ENCODE assay signal across 10 mouse cellular contexts in the genomic region with DNA sequence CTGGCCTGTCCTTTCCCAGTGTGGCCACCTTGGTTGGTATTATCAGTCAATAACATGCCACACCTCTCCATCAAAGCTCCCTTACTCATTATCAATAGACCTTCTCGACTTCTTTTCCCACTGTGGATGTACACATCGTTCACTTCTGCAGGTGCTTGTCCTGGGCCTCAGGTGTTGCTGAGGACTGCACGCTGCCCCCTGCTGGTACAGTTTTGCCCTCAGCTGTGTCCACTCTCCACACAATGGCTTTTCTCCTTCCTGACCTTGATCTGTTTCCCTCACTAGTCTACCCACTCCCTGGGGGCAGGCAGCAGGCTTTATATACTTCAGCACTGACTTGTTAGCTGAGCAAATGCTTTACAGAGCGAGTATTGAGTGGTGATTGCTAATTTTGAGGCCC. TPM values are rescaled to one million over a fixed set of nuclear protein-coding genes. Genes with fewer than 3 reads are reported as not detected.
A peak's percentile ranks its signal among the peaks of the same experiment; 100 is the strongest.
DNase-seq lines count a peak whose midpoint lies in the region; ATAC-seq and TF ChIP-seq lines count a peak whose summit lies in the region.
"Had no signal": no experiment of that assay in that cellular context is flagged by ENCODE, and none has a peak within 500 bp of the region (broad histone marks: within the 10 kb centered on the region; RNA-seq: fewer than 3 reads in every experiment).

No protein-coding gene starts in this region.

- no peak overlapping the region for H3K4me2 ChIP-seq in kidney, embryonic 15.5 days
- no peak overlapping the region for H3K4me2 ChIP-seq in embryonic facial prominence, embryonic 11.5 days (ENCODE audit: low read depth, low read length)

- no peak overlapping the region for H3K27ac ChIP-seq in kidney, adult 2 months (ENCODE audit: insufficient read depth, low read depth, low read length)
- no peak overlapping the region for H3K27ac ChIP-seq in kidney, embryonic 15.5 days
- no peak overlapping the region for H3K27ac ChIP-seq in embryonic facial prominence, embryonic 11.5 days (replicated peaks; ENCODE audit: low read depth, low read length)
- no peak overlapping the region for H3K27ac ChIP-seq in midbrain, embryonic 10.5 days (replicated peaks)

- ATAC-seq in kidney, embryonic 15.5 days (replicated peaks; ENCODE audit: low FRiP score) = no peak
- no peak for ATAC-seq in Patski
- no peak for ATAC-seq in embryonic facial prominence, embryonic 11.5 days (replicated peaks; ENCODE audit: insufficient number of reproducible peaks, low FRiP score, low TSS enrichment, low read depth)
- peak; percentile 33; the same call in 1 of the 2 replicates for ATAC-seq in neutrophil, adult 5-6 weeks (ENCODE audit: extremely low read depth, insufficient number of reproducible peaks, low FRiP score, poor library complexity, severe bottlenecking)

- no peaks in the 10 kb centered on the region for H3K9me3 ChIP-seq in kidney, embryonic 15.5 days (replicated peaks)
- H3K9me3 ChIP-seq in embryonic facial prominence, embryonic 11.5 days (replicated peaks; ENCODE audit: control insufficient read depth, low read length) = no peaks in the 10 kb centered on the region
- no peaks in the 10 kb centered on the region for H3K9me3 ChIP-seq in midbrain, embryonic 10.5 days (replicated peaks)
- H3K9me3 ChIP-seq: megakaryocyte, embryonic 14.5 days had no signal

- TF ChIP-seq CTCF in kidney, adult 2 months (conservative IDR thresholded peaks at IDR 0.05; ENCODE audit: insufficient read depth, insufficient read length, low read depth, low read length) = peak; percentile 71
- TF ChIP-seq CTCF in Patski (IDR thresholded peaks at IDR 0.05) = peak; percentile 51

- in situ Hi-C loops in Patski (cut with MboI; ENCODE audit: low pct_unique_long_range_greater_than_20kb) = no loop called here

- DNase-seq in kidney, adult 2 months = peak; percentile 44
- DNase-seq in Patski (ENCODE audit: low read depth, low spot score) = no peak
- peak; percentile 17 for DNase-seq in embryonic facial prominence, embryonic 11.5 days (ENCODE audit: low spot score)
- DNase-seq in right cerebral cortex, postnatal 4 days = no peak
- no peak for DNase-seq in right cerebral cortex, adult 2 months (ENCODE audit: low spot score in 2 of 2)
- DNase-seq in midbrain, embryonic 10.5 days (ENCODE audit: low spot score) = no peak

- TF ChIP-seq POLR2A in kidney, adult 2 months (IDR thresholded peaks at IDR 0.05; ENCODE audit: low read depth, low read length) = no peak

- POLR2A ChIA-PET in Patski (lab: Charles Lee) = interaction anchor here (0.7 kb wide), 1 partner anchor 1549 kb away, joined by 6 read pairs; no protein-coding TSS in a partner anchor

- no peaks in the 10 kb centered on the region for H3K36me3 ChIP-seq in kidney, adult 2 months (ENCODE audit: control insufficient read depth, insufficient read depth, low read length)
- no peaks in the 10 kb centered on the region for H3K36me3 ChIP-seq in kidney, embryonic 15.5 days
- no peaks in the 10 kb centered on the region for H3K36me3 ChIP-seq in embryonic facial prominence, embryonic 11.5 days (replicated peaks; ENCODE audit: control insufficient read depth, insufficient read depth, low read depth, low read length)
- H3K36me3 ChIP-seq in midbrain, embryonic 10.5 days = no peaks in the 10 kb centered on the region

- H3K9ac ChIP-seq in kidney, embryonic 15.5 days = no peak overlapping the region
- no peak overlapping the region for H3K9ac ChIP-seq in embryonic facial prominence, embryonic 11.5 days (replicated peaks; ENCODE audit: low read length)

- CTCF ChIA-PET in Patski (lab: Charles Lee) = no interaction called here

- no peaks in the 10 kb centered on the region for H3K27me3 ChIP-seq in kidney, adult 2 months (replicated peaks; ENCODE audit: control insufficient read depth, insufficient read depth, low read length)
- H3K27me3 ChIP-seq in kidney, embryonic 15.5 days = 0 out of 2 replicates have a peak, but pooled peaks cover 3% of the 10 kb centered on the region
- H3K27me3 ChIP-seq in Patski = peaks cover 30% of the 10 kb centered on the region
- no peaks in the 10 kb centered on the region for H3K27me3 ChIP-seq in embryonic facial prominence, embryonic 11.5 days (ENCODE audit: control insufficient read depth, insufficient read depth, low read length)
- H3K27me3 ChIP-seq in midbrain, embryonic 10.5 days (ENCODE audit: low read depth, poor library complexity, severe bottlenecking) = no peaks in the 10 kb centered on the region

- WGBS in kidney, adult 2 months = 40% methylated on average over 4 of the region's 4 CpGs
- 37% methylated on average over 4 of the region's 4 CpGs for WGBS in kidney, embryonic 15.5 days
- 42% methylated on average over 4 of the region's 4 CpGs for WGBS in embryonic facial prominence, embryonic 11.5 days
- 41% methylated on average over 4 of the region's 4 CpGs for WGBS in midbrain, embryonic 10.5 days

- no peaks in the 10 kb centered on the region for H3K4me1 ChIP-seq in kidney, adult 2 months (ENCODE audit: control insufficient read depth, insufficient read depth, low read length)
- no peaks in the 10 kb centered on the region for H3K4me1 ChIP-seq in kidney, embryonic 15.5 days
- no peaks in the 10 kb centered on the region for H3K4me1 ChIP-seq in embryonic facial prominence, embryonic 11.5 days (ENCODE audit: control insufficient read depth, insufficient read depth, low read length)
- H3K4me1 ChIP-seq in midbrain, embryonic 10.5 days = no peaks in the 10 kb centered on the region

- no peak overlapping the region for H3K4me3 ChIP-seq in kidney, adult 2 months (ENCODE audit: insufficient read depth, low read depth, low read length)
- H3K4me3 ChIP-seq in kidney, embryonic 15.5 days (replicated peaks) = no peak overlapping the region
- no peak overlapping the region for H3K4me3 ChIP-seq in embryonic facial prominence, embryonic 11.5 days (ENCODE audit: low read depth, low read length)
- no peak overlapping the region for H3K4me3 ChIP-seq in midbrain, embryonic 10.5 days
- H3K4me3 ChIP-seq: erythroblast, embryonic 14.5 days; megakaryocyte, embryonic 14.5 days had no signal

RNA-seq across cellular contexts. Expression of gene H2-Aa, which starts 1.8 kb away (rescaled TPM):
- 192 and 298 TPM in 2 replicates for polyA plus RNA-seq in kidney, adult 2 months (2012; rRNA removed)
- polyA plus RNA-seq in kidney, embryonic 15.5 days (2015; fragmentation: Nextera tagmentation; extraction: Ambion mirVana) = 2.1 and 2.3 TPM in 2 replicates
- polyA plus RNA-seq in Patski (2021) = not detected
- polyA plus RNA-seq in embryonic facial prominence, embryonic 11.5 days (2014; fragmentation: Nextera tagmentation; extraction: Ambion mirVana) = not detected in 2 replicates
- total RNA-seq in neutrophil, adult 5-6 weeks (2017) = 2,237 and 2,269 TPM in 2 replicates
- polyA plus RNA-seq in midbrain, embryonic 10.5 days (2016; fragmentation: Nextera tagmentation; extraction: Ambion mirVana) = not detected in 2 replicates
- polyA plus RNA-seq: erythroblast, embryonic 14.5 days had no signal

RNA-seq across cellular contexts. Expression of gene H2-Eb1, which starts 19.8 kb away (rescaled TPM):
- 128 and 174 TPM in 2 replicates for polyA plus RNA-seq in kidney, adult 2 months (2012; rRNA removed)
- 6.2 and 6.9 TPM in 2 replicates for polyA plus RNA-seq in kidney, embryonic 15.5 days (2015; fragmentation: Nextera tagmentation; extraction: Ambion mirVana)
- 0.32 TPM for polyA plus RNA-seq in Patski (2021)
- polyA plus RNA-seq in embryonic facial prominence, embryonic 11.5 days (2014; fragmentation: Nextera tagmentation; extraction: Ambion mirVana) = 1.2 and 1.5 TPM in 2 replicates
- total RNA-seq in neutrophil, adult 5-6 weeks (2017) = 2,076 and 2,332 TPM in 2 replicates
- polyA plus RNA-seq in midbrain, embryonic 10.5 days (2016; fragmentation: Nextera tagmentation; extraction: Ambion mirVana) = 1.5 and 2.0 TPM in 2 replicates
- polyA plus RNA-seq: erythroblast, embryonic 14.5 days had no signal

RNA-seq across cellular contexts. Expression of gene H2-Ab1, which starts 28.4 kb away (rescaled TPM):
- 419 and 490 TPM in 2 replicates for polyA plus RNA-seq in kidney, adult 2 months (2012; rRNA removed)
- polyA plus RNA-seq in kidney, embryonic 15.5 days (2015; fragmentation: Nextera tagmentation; extraction: Ambion mirVana) = 23.3 and 27.5 TPM in 2 replicates
- 0.09 TPM for polyA plus RNA-seq in Patski (2021)
- polyA plus RNA-seq in embryonic facial prominence, embryonic 11.5 days (2014; fragmentation: Nextera tagmentation; extraction: Ambion mirVana) = 3.5 and 3.8 TPM in 2 replicates
- total RNA-seq in neutrophil, adult 5-6 weeks (2017) = 2,894 and 2,999 TPM in 2 replicates
- polyA plus RNA-seq in midbrain, embryonic 10.5 days (2016; fragmentation: Nextera tagmentation; extraction: Ambion mirVana) = 8.3 and 11.1 TPM in 2 replicates

RNA-seq across cellular contexts. Expression of gene H2-Eb2, which starts 39.6 kb away (rescaled TPM):
- polyA plus RNA-seq in kidney, adult 2 months (2012; rRNA removed) = 0.04 and 0.78 TPM in 2 replicates
- not detected in 2 replicates for polyA plus RNA-seq in kidney, embryonic 15.5 days (2015; fragmentation: Nextera tagmentation; extraction: Ambion mirVana)
- not detected for polyA plus RNA-seq in Patski (2021)
- not detected in 2 replicates for polyA plus RNA-seq in embryonic facial prominence, embryonic 11.5 days (2014; fragmentation: Nextera tagmentation; extraction: Ambion mirVana)
- 52.6 and 54.0 TPM in 2 replicates for total RNA-seq in neutrophil, adult 5-6 weeks (2017)
- not detected in 2 replicates for polyA plus RNA-seq in midbrain, embryonic 10.5 days (2016; fragmentation: Nextera tagmentation; extraction: Ambion mirVana)
- polyA plus RNA-seq: erythroblast, embryonic 14.5 days had no signal

RNA-seq across cellular contexts. Expression of gene H2-Ob, which starts 47.1 kb away (rescaled TPM):
- polyA plus RNA-seq in kidney, adult 2 months (2012; rRNA removed) = 2.3 and 15.1 TPM in 2 replicates
- 0.13 TPM in 1 of 2 replicates, not detected in the other for polyA plus RNA-seq in kidney, embryonic 15.5 days (2015; fragmentation: Nextera tagmentation; extraction: Ambion mirVana)
- not detected for polyA plus RNA-seq in Patski (2021)
- polyA plus RNA-seq in embryonic facial prominence, embryonic 11.5 days (2014; fragmentation: Nextera tagmentation; extraction: Ambion mirVana) = not detected in 2 replicates
- total RNA-seq in neutrophil, adult 5-6 weeks (2017) = 965 and 1,002 TPM in 2 replicates
- polyA plus RNA-seq in midbrain, embryonic 10.5 days (2016; fragmentation: Nextera tagmentation; extraction: Ambion mirVana) = not detected in 2 replicates
- polyA plus RNA-seq: erythroblast, embryonic 14.5 days had no signal

Comparison
In these comparisons a context has a peak if more than half of its experiments do, and no peak if none do; other contexts are left out.
1. RNA of gene H2-Aa, which starts 1.8 kb away (polyA plus RNA-seq): 192 to 298 TPM in kidney, adult 2 months; 2.1 to 2.3 TPM in kidney, embryonic 15.5 days, not detected in Patski (single experiment), not detected in embryonic facial prominence, embryonic 11.5 days and not detected in midbrain, embryonic 10.5 days; every median in the first group is over 10 times any median in the second.
2. RNA of gene H2-Eb1, which starts 19.8 kb away (polyA plus RNA-seq): 128 to 174 TPM in kidney, adult 2 months; 6.2 to 6.9 TPM in kidney, embryonic 15.5 days, 1.5 to 2.0 TPM in midbrain, embryonic 10.5 days, 1.2 to 1.5 TPM in embryonic facial prominence, embryonic 11.5 days and 0.32 TPM in Patski (single experiment); every median in the first group is over 10 times any median in the second.
3. RNA of gene H2-Ab1, which starts 28.4 kb away (polyA plus RNA-seq): 419 to 490 TPM in kidney, adult 2 months; 23.3 to 27.5 TPM in kidney, embryonic 15.5 days, 8.3 to 11.1 TPM in midbrain, embryonic 10.5 days, 3.5 to 3.8 TPM in embryonic facial prominence, embryonic 11.5 days and 0.09 TPM in Patski (single experiment); every median in the first group is over 10 times any median in the second.
4. DNase-seq: peak in kidney, adult 2 months (single experiment) and embryonic facial prominence, embryonic 11.5 days (single experiment); none in Patski (single experiment), right cerebral cortex, postnatal 4 days (single experiment), right cerebral cortex, adult 2 months (0 of 2) and midbrain, embryonic 10.5 days (single experiment).